Mouse (Mus musculus): Measurements from ENCODE around the gene Larp4b.
A peak's percentile ranks its signal among the peaks of the same experiment; 100 is the strongest.
"Not testable (repeated sequence)": the region's sequence is repeated elsewhere in the genome, so short reads cannot be mapped to it uniquely, and the experiment has no call there.

Larp4b gene

DNA sequence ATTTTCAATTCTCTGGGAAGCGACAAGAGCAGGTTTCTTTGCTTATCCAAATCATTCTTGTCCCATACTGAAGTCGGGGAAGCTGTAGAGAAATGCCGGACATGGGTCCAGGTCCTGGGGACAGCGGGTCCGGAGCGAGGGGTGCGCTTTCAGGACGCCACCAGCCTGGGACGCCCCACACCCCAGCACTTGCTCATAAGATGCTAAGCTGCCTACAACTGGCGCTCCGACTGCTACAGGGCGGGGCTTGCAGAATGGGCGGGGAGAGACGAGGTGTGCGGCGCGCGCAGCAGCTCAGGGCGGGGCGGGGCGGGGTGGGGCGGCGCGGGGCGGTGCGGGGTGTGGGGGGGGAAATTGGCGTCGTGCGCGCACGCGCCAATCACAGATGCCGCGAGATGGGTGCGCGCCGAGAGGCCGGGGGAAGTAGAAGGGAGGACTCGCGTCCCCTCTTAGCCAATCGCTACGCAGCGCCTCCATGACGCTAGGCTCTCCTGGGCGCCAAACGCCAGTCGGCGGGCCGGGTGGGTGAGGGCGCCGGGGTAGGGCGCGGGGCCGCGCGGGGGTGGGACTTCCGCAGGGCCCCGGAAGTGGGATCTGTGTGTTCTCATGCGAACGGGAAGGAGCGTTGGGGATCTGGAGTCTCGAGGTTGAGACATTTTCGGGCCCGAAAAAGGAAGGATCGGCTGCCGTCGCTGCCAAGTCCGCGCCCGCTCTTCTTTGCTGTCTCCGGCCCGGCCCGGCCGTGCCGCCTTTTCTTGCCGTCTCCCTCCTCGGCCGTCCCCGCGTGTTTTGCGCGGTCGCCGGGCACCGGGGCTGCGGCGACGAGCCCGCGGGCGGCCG is at the start of gene Larp4b:
Larp4b (plus strand) TSS at position 566 of the 840 bp plus-strand sequence.
- peak; percentile 97 for DNase-seq

DNA sequence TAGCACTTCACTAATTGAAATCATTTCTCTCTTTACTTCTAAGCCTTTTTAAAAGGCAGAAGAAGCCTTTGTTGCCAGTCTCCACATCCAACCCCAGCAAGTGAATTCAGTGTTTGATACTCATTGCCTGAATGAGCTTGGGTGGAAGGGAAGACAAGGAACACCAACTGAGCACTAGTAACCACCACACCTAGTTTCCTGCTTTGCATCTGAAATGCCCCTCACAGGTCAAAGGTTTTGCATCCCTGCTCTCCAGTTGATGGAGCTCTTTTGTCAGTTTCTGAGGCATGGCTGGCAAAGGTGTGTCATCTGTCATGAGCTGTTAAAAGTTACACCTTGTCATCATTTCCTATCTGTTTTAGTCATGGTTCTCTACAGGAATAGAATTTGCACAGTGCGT is 49.0 kb upstream of the Larp4b start:
- no peak for DNase-seq

DNA sequence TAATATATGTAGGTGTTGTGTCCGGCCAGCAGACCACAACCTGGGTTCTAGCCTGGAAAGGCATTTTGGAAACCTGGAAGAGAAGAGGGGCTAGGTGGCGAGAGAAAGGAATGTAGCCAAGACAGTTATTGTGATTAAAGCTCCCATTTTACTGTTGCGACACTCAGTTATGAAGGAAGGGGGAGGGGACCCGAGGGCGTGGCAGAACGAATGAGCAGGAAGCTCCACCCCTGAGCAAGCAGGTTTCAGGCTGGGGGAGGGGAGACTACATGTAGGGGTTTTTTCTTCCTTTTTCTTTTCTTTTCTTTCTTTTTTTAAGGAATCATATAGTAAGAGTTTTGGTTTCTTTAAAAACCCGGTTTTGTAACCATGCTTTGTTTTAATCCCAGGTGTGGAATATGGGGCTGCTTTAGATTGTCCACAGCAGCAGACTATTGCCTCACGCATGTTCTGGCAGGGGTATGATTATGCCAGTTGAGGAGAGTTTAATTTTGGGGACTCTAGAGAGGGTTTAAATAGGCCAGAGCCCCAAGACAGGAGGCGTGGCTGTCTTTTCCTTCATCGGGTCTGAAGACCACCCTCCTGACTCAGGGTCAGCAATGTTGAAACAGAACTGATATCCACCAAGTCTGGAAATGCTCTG is 41.5 kb upstream of the Larp4b start:
- DNase-seq: not testable (repeated sequence)

DNA sequence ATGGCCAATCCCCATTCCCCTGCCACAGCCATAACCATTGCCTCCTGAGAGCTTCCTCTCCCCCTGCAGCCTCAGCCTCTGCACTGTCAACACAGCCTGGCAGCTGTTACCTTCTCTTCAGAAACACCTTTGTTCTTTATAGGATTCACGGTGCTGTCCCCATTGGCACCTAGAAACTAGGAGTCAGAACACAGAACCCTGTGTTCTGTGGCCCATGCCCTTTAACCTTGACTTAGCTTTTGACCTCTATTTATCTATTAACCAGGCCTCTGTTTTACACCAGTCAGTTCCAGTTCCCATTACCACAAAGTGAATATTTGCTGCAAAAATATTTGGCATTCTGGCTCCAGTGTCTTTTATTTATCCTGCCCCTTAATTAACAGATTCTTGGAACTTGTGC is 36.4 kb upstream of the Larp4b start:
- no peak for DNase-seq

DNA sequence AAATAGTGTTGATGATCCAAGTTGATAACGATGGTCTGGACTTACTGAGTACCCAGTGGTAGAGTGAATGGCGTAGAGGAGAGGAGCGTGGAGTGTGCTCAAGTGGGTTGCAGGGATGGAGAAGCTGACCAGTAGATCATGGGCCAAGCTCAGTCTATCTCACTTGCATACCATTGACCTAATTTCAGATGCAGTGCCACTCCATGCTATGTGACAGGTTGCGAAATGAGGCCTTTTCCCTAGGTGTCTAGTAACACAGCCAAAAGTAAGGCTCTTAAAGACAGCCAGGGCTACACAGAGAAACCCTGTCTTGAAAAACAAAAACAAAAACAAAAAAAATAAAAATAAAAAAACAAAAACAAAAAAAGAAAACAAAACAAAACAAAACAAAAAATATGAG is 35.0 kb upstream of the Larp4b start:
- DNase-seq: no peak

DNA sequence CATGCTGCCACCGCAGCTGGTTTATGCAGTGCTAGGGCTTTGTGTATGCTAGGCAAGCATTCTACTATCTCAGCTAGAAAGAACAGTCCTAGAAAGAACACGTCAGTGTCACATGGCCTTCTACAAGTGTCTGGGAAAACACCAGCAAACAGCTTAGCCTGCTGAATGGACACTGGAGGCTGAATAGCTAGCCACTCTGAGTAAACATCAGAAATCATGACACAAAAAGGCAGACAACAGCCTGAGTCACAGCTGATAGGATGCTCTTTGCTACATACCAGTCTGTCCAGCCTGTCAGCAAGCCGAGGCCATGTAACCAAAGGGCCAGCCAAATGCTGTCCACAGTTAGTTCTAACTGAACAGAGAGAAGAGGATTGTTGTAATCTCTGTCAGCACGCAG is 32.3 kb upstream of the Larp4b start:
- DNase-seq: no peak

DNA sequence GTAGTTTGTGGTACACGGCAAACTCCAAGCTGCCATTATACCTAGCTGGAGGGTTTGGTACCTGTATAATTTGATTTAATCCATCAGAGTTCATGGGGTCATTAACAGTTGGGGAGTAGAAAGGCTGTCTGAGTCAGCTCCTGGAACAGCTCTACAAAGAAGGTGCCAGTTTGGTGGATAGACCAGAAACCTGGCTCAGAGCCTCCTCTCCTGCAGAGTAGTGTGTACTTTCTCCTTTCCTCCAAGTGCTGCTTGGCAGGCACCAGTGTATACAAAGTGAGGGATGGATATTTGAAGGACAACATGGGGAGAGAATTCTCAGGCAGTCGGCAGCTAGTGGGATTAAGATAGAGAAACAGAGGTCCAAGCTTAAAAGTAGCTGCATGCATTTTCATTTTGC is 29.5 kb upstream of the Larp4b start:
- DNase-seq: no peak

DNA sequence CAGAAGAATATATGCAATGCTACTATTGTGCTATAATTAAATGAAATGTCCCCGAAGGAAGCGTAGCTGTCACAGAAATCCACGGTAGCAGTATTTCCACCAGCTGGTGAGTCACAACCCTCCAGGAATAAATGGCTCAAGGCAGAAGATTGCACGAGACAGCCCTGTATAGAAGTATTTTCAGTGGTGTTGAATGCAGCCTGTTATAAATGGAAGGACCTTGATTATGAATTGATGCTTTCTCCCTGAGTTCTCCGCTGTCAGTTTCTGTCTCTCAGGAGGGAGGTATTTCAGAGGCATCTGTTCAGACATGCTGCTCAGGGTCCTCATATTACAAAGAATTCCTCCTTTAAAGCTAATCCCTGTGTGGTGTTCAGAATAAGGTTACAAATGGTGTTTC is 27.6 kb upstream of the Larp4b start:
- peak; percentile 44 for DNase-seq

DNA sequence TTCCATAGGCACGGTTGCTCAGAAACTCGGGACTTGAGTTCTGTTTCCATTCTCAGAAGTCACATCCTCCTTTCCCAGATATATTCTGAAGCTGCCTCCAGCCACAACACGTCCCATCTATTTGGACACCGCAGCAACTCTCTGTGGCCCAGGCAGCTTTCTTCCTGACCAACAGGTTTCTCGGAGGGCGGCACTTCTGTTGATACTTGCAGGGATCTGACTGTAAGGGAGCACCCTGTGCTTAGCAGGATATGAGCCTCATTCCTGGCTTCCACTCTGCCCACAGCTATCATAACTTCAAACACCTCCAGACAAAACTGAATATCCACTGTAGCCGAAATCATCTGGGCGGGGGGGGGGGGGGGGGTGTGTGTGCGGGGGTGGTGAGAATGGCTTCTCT is 22.7 kb upstream of the Larp4b start:
- no peak for DNase-seq

DNA sequence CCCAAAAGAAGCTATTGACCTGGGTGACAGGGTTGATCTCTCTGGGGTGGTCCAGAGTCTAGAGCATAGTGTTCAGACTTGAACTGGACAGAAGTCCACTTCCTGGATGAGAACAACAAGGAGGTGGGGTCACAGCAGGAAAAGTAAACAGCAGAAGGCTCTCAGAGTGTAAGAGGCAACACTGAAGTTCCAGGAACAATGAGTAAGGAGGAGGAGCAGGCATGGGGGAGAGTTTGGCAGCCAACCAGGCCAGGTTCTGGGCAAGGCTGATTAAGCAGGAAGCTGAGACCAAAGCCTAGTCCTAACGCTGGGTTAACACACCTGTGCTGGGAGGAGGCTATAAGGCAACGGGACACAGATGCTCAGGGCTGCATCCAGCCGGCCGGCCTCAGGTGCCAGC is 19.9 kb upstream of the Larp4b start:
- no peak for DNase-seq

DNA sequence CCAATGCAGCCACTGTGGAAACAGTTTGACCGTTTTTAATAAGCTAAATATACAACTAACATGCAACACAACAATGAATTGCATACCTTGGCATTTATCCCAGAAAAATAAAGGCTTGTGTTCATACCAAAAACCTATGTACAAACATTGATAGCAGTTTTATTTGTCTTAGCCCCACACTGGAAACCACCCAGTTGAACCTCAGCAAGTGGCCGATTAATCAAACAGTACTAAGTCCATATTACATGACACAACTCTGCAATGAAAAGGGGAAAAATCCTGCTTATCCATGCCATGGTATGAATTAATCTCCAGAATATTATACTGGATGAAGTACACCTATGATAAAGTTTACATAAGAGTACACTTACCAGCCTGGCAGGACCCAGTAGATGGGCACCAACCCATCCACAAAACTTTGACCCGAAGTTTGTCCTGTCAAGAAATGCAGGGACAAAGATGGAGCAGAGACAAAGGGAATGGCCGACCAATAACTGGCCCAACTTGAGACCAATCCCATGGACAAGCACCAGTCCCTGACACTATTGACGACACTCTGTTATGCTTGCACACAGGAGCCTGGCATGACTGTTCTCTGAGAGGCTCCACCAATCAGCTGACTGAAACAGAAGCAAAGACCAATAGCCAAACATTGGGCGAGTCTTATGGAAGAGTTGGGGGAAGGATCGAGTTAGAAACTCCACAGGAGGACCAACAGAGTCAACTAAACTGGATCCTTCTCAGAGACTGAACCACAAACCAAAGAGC is 17.7 kb upstream of the Larp4b start:
- no peak for DNase-seq

DNA sequence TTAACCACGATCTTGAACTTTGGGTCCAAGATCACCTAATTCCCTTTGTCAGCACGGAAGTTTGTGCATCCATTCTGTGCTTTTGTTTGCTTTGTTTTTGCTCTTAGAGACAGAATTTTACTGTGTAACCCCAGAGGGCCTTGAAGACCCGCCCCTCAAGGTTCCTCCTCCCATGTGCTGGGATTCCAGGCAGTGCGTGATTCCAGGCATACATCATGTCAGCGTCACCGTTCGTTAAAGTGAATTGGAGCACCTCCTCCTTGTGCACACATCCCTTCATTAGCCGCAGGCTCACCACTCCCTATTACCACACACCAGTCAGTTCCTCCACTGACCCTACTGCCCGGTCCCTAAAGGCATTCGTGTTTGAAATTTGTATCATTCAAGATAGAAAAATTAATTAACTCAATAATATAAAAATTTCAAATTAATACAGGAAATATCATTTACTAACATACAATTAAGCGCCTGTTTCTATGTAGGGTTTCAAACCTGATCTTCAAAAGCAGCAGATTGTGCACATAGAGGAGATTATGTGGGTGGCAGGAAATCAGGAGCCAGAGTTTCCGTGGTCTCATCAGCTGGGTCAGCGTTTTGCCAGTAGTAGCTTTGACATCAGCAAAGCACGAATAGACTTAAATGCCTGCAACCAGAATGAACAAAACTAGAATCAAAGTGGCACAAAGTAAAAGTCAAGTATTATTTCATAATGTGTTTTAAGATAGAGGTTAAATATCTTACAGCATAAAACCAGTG is 11.4 kb upstream of the Larp4b start:
- no peak for DNase-seq

DNA sequence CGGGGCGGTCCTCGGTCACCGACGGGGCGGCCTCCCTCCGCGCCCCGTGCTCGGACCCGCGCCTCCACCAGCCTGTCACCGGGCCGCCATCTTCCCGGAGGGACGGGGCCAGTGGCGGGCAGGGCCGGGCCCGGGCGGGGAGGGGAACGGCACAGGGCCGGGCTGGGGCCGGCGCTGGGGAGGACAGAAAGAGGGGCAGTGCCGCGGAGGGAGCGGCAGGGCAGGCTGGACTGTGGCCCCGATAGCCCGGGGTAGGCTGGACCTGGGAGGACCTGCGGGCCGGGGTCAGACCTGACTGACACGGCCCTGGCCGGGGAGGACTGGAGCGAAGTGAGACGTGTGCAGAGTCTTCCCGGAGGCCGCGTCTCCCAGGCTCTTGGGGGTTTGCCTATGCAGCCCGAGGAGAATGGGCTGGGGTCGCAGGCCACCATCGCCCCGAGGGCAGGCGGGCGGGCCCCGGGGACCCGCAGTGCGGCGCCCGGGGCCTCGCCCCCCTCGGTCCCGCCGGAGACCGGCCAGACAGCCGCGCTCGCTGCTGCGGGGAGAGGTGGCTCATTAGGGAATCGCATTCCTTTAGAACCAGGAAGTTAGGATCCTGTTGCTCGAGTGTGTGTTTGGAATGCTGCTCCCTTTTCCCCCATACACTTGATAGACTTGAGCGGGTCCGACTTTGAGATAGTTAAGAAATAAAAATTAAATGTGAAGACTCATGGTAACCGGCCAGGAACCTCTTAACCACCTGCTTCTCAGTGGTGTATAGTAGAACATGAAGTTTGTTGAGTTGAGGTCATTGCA is 702 bp downstream of the Larp4b start:
- DNase-seq: no peak

DNA sequence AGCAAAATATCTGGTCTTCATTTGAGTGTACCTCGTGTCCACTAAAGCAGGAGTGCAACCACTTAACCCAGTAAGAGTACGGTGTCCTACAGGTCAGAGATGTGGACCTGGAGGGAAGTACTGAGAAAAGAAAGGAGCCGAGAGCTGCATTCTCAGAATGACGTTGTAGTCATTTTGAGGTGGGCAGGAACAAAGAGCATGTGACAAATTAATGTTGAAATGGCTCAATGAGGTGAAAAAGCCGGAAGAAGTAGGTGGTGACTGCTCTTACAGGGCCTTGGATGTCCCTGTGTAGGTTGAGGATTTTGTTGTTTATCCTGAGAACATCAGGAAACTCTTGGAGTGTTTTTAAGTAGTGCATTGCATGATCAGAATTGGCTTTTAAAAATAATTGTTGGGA is 5.6 kb downstream of the Larp4b start:
- DNase-seq: no peak

DNA sequence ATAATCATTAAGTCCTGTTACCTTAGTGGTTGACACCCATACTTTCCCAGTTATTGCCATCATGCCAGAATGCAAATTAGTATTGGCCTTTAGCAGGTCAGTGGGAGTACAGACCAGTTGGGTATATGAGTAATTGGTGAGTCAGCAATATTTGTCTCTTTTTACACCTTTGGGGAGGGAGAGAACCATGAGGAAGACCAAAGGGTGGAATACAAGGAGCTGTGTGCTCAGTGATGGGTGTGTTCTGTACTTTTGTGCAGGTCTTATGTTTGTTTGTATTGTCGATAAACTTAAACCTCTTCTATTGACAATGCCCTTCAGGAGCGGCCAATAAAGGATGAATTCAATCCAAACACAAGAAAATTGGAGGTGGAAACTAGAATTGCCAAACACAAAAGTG is 6.8 kb downstream of the Larp4b start:
- DNase-seq: no peak

DNA sequence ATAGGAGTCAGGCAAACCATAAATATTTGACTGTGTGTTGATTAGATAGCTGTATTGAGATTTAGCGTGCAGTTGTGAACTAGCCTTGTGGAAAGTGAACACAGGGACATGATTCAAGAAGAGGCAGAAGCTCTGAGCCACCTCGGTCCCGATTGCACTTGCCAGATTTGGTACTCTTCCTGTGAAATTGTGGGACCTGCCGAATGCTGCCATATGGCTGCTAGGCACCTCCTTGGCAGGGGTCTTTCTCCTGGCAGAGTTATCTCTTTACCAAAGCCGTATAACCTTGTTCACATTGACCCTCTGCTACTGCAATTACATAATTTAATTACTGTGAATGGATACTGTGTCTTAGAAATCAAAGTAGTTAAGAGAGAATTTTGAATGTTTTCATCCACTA is 12.6 kb downstream of the Larp4b start:
- DNase-seq: no peak

DNA sequence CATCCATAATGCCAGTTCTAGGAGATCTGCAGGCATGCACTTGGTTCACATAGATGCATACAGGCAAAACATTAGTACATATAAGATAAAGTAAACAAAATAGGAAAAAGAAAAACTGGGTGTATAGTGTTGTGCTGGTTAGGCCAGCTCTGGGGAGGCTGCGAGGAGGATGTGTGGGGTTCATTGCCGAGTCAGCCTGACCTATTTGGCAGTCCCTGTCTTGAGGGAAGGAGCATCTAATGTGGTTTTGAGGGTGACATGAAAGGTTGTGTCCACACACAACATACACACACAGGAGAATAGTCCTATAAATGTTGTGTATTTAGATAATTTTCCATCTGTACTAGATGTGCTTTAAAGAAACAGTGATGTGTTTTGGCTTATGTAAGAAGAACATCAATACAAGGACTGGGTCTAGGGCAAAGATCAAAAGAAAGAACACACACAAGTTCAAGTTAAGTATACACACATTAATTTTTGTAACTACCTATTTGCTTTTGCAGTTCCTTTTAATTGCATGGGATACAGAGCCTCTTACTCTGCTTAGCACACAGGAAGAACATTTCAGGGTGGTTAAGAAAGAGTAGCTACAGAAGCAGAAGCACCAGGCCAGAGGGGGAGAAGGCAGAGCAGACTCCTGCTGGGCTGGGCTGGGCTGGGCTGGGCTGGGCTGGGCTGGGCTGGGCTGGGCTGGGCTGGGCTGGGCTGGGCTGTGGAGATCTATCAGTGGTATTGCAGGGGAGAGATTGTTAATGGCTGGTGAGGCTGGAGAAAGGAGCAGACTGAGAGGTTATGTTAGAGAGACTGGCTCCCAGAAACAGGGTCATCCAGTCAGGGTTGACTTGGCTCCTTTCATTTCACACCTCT is 13.5 kb downstream of the Larp4b start:
- no peak for DNase-seq

DNA sequence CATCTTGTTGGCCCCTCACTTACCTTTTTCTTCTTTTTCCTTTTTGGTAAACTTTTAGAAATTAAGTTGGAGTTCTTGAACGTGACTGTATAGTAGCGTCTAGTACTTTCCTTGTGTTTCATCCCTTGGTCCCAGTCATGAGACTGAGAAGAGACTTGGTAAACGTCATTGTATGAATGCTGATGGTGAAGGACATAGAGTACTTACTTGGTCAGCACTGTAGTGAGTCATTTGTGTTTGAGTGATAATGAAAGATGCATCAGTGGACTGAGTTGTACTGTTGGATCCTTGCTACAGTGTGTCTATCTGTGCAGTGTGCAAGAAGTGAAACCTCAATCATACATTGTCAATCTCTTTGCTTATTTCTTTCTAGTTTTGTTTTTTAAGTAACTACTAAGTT is 20.1 kb downstream of the Larp4b start:
- DNase-seq: no peak

DNA sequence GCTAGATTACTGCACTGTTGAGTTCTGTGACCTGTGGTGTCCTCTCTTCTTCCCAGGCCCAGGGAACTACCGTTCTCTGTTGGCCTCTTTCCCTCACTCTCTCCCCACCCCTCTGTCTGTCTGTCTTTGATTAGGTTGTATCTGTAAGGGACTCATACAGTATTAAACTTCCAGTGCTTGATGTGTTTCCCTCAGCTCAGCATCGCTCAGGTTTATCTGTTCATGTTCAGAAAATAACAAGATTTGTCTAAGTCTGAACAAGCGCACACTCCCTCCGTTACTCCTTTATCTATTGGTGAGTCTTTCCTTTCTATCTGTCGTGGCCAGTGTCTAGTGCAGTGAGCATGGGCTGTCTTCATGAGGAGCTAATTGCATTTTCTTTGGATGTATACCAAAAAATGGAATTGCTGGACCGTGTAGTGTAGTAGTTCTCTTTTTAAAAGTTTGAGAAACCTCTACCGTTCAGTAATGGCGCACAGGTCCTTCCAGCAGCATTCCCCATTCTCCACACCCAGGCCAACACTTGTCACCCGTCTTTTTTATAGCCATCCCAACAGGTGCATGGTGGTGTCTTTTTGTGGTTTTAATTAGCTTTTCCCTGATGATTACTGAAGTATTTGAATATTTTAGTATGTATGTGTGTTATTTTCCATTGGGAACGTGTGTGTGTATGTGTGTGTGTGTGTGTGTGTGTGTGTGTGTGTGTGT is 27.3 kb downstream of the Larp4b start:
- no peak for DNase-seq

DNA sequence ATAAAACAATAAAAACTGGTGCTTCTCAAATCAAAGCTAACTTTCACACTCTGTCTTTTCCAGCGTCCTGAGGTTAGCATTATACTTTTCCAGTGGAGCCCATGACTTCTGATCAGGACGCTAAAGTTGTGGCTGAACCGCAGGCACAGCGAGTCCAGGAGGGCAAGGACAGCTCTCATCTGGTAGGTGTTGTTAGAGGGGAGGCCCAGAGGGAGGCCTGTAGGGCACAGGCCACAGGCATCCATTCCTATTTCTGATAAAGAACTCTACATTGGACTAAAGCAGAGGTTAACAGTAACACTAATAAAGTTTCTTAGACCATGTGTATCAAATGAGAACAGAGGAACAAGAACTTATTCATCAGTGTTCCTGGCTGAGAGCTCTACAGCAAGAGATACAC is 28.4 kb downstream of the Larp4b start:
- no peak for DNase-seq

DNA sequence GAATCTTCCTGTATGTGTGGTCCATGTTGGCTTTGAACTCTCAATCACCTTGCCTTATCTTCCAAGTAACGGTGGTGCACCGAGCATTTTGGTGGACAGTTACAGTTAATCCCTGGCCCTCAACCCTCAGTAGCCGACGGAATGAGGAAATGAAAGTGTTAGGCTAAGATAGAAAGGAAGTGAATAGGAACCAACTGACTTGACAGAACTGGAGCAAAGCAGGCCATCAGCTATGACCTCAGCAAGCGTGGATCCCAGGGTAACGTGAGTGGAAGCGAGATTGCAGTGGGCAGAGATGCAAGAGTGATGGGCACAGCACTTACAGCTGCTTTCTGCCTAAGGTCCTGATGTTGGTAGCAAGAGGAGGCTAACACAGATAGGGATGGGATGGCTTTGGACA is 31.5 kb downstream of the Larp4b start:
- DNase-seq: no peak
